Mouse (Mus musculus) heart, postnatal 10 days (tissue): Measurements from ENCODE around the gene Iqsec1. TPM values are rescaled to one million over a fixed set of nuclear protein-coding genes. Genes with fewer than 3 reads are reported as not detected.

Source experiments
- DNase-seq, 2 experiments: peaks; one replicate each; pipeline ENCODE4 v3.0.0; 2021
- intact Hi-C: fragments of 180-260 bp; cut with DNase I; formaldehyde crosslinking; loops from one replicate; pipeline ENCODE4 v1.15.1; 2025
- total RNA-seq, 2 experiments: library from RNA; stranded (reverse); gene quantifications; 2 replicates each; pipeline ENCODE4 v1.2.3; 2021

The Iqsec1 gene
- total RNA-seq, 2 experiments from 2014 or later, result 127 to 142 TPM

- intact Hi-C loops, result no loop called here
- peak in 1 of 2 experiments; percentile 61 for DNase-seq
Observed at GRCm38 (mm10) chr6:90712486-90713480, 275.7 kb downstream of the Iqsec1 start.

GRCm38 (mm10) chr6:90712063-90712462 is 276.4 kb downstream of the Iqsec1 start:
- intact Hi-C loops, result no loop called here
- DNase-seq, result no peak

- intact Hi-C loops, result no loop called here
- DNase-seq, result no peak
Observed at GRCm38 (mm10) chr6:90711476-90712035, 276.9 kb downstream of the Iqsec1 start.

GRCm38 (mm10) chr6:90710778-90711177 is 277.7 kb downstream of the Iqsec1 start:
- intact Hi-C loops, result no loop called here
- no peak for DNase-seq

- DNase-seq, result peak in 1 of 2 experiments; percentile 70
- intact Hi-C loops, result no loop called here
Observed at GRCm38 (mm10) chr6:90709929-90710777, 278.3 kb downstream of the Iqsec1 start.

GRCm38 (mm10) chr6:90708061-90708618 is 280.3 kb downstream of the Iqsec1 start:
- intact Hi-C loops, result no loop called here
- no peak for DNase-seq

- intact Hi-C loops, result no loop called here
- DNase-seq, result peak; percentile 71 to 82
Observed at GRCm38 (mm10) chr6:90707143-90707542, 281.3 kb downstream of the Iqsec1 start.

- DNase-seq, result peak; percentile 60 to 72
- intact Hi-C loops, result no loop called here
Observed at GRCm38 (mm10) chr6:90706490-90706889, 282.0 kb downstream of the Iqsec1 start.

- intact Hi-C loops, result no loop called here
- no peak for DNase-seq
Observed at GRCm38 (mm10) chr6:90705738-90706137, 282.7 kb downstream of the Iqsec1 start.

GRCm38 (mm10) chr6:90704705-90705344 is 283.7 kb downstream of the Iqsec1 start:
- peak; percentile 83 to 84 for DNase-seq
- intact Hi-C loops, result no loop called here

GRCm38 (mm10) chr6:90703782-90704181 is 284.7 kb downstream of the Iqsec1 start:
- intact Hi-C loops, result no loop called here
- DNase-seq, result no peak

- peak in 1 of 2 experiments; percentile 37 for DNase-seq
- intact Hi-C loops, result no loop called here
Observed at GRCm38 (mm10) chr6:90702837-90703735, 285.4 kb downstream of the Iqsec1 start.

- intact Hi-C loops, result no loop called here
- DNase-seq, result no peak
Observed at GRCm38 (mm10) chr6:90702197-90702596, 286.3 kb downstream of the Iqsec1 start.

GRCm38 (mm10) chr6:90701391-90701790 is 287.1 kb downstream of the Iqsec1 start:
- intact Hi-C loops, result no loop called here
- DNase-seq, result no peak

GRCm38 (mm10) chr6:90700737-90701136 is 287.7 kb downstream of the Iqsec1 start:
- no peak for DNase-seq
- intact Hi-C loops, result no loop called here

GRCm38 (mm10) chr6:90700068-90700467 is 288.4 kb downstream of the Iqsec1 start:
- DNase-seq, result peak in 1 of 2 experiments; percentile 33
- intact Hi-C loops, result no loop called here

GRCm38 (mm10) chr6:90698843-90699242 is 289.6 kb downstream of the Iqsec1 start:
- intact Hi-C loops, result no loop called here
- DNase-seq, result peak in 1 of 2 experiments; percentile 45

GRCm38 (mm10) chr6:90695754-90696153 is 292.7 kb downstream of the Iqsec1 start:
- intact Hi-C loops, result no loop called here
- DNase-seq, result peak in 1 of 2 experiments; percentile 40

- intact Hi-C loops, result no loop called here
- DNase-seq, result no peak
Observed at GRCm38 (mm10) chr6:90692404-90692803, 296.1 kb downstream of the Iqsec1 start.
